Mouse (Mus musculus): ENCODE data around the gene Spns3. TPM values are rescaled to one million over a fixed set of nuclear protein-coding genes. Genes with fewer than 3 reads are reported as not detected.

Gene Spns3
- polyA plus RNA-seq, 1 experiment, result 13.2 TPM

- no peak overlapping the region for H3K27ac ChIP-seq (ENCODE audit: control insufficient read depth, insufficient read depth, low read depth, low read length, poor library complexity)
- no peak overlapping the region for H3K4me3 ChIP-seq (replicated peaks; ENCODE audit: control insufficient read depth, low read depth, low read length)
- no peak for TF ChIP-seq POLR2A (IDR thresholded peaks at IDR 0.05; ENCODE audit: borderline replicate concordance, control insufficient read depth, low read depth, low read length)
- no peak for TF ChIP-seq CTCF (IDR thresholded peaks at IDR 0.05; ENCODE audit: control insufficient read depth, insufficient read depth, low read length)
- 58% methylated on average over 11 of the region's 11 CpGs for WGBS
- H3K4me1 ChIP-seq (ENCODE audit: control insufficient read depth, insufficient read depth, low read length), result peaks cover 3% of the 10 kb centered on the region
Observed at GRCm38 (mm10) chr11:72485960-72486359, 64.3 kb downstream of the Spns3 start.

GRCm38 (mm10) chr11:72485157-72485556 is 65.1 kb downstream of the Spns3 start:
- H3K4me1 ChIP-seq (ENCODE audit: control insufficient read depth, insufficient read depth, low read length), result peaks cover 3% of the 10 kb centered on the region
- TF ChIP-seq CTCF (IDR thresholded peaks at IDR 0.05; ENCODE audit: control insufficient read depth, insufficient read depth, low read length) (no peak), POLR2A (IDR thresholded peaks at IDR 0.05; ENCODE audit: borderline replicate concordance, control insufficient read depth, low read depth, low read length) (no peak)
- 27% methylated on average over 5 of the region's 5 CpGs for WGBS
- H3K4me3 ChIP-seq (replicated peaks; ENCODE audit: control insufficient read depth, low read depth, low read length), result no peak overlapping the region
- no peak overlapping the region for H3K27ac ChIP-seq (ENCODE audit: control insufficient read depth, insufficient read depth, low read depth, low read length, poor library complexity)

GRCm38 (mm10) chr11:72484549-72484948 is 65.8 kb downstream of the Spns3 start:
- TF ChIP-seq POLR2A (IDR thresholded peaks at IDR 0.05; ENCODE audit: borderline replicate concordance, control insufficient read depth, low read depth, low read length) (no peak), CTCF (IDR thresholded peaks at IDR 0.05; ENCODE audit: control insufficient read depth, insufficient read depth, low read length) (no peak)
- no peak overlapping the region for H3K4me3 ChIP-seq (replicated peaks; ENCODE audit: control insufficient read depth, low read depth, low read length)
- H3K4me1 ChIP-seq (ENCODE audit: control insufficient read depth, insufficient read depth, low read length), result peaks cover 3% of the 10 kb centered on the region
- WGBS, result 1% methylated on average over 6 of the region's 6 CpGs
- H3K27ac ChIP-seq (ENCODE audit: control insufficient read depth, insufficient read depth, low read depth, low read length, poor library complexity), result no peak overlapping the region

- WGBS, result 35% methylated on average over 4 of the region's 4 CpGs
- TF ChIP-seq POLR2A (IDR thresholded peaks at IDR 0.05; ENCODE audit: borderline replicate concordance, control insufficient read depth, low read depth, low read length), result no peak
- no peak for TF ChIP-seq CTCF (IDR thresholded peaks at IDR 0.05; ENCODE audit: control insufficient read depth, insufficient read depth, low read length)
- Histone ChIP-seq H3K4me1 (ENCODE audit: control insufficient read depth, insufficient read depth, low read length) (peaks cover 5% of the 10 kb centered on the region), H3K4me3 (replicated peaks; ENCODE audit: control insufficient read depth, low read depth, low read length) (no peak overlapping the region), H3K27ac (ENCODE audit: control insufficient read depth, insufficient read depth, low read depth, low read length, poor library complexity) (peak overlapping the region; percentile 8; the same call in 1 of the 2 replicates)
Observed at GRCm38 (mm10) chr11:72481952-72482351, 68.4 kb downstream of the Spns3 start.

- no peak for TF ChIP-seq CTCF (IDR thresholded peaks at IDR 0.05; ENCODE audit: control insufficient read depth, insufficient read depth, low read length)
- no peak for TF ChIP-seq POLR2A (IDR thresholded peaks at IDR 0.05; ENCODE audit: borderline replicate concordance, control insufficient read depth, low read depth, low read length)
- no peak overlapping the region for H3K4me3 ChIP-seq (replicated peaks; ENCODE audit: control insufficient read depth, low read depth, low read length)
- H3K4me1 ChIP-seq (ENCODE audit: control insufficient read depth, insufficient read depth, low read length), result peaks cover 5% of the 10 kb centered on the region
- no peak overlapping the region for H3K27ac ChIP-seq (ENCODE audit: control insufficient read depth, insufficient read depth, low read depth, low read length, poor library complexity)
- WGBS, result 34% methylated on average over 5 of the region's 5 CpGs
Observed at GRCm38 (mm10) chr11:72481313-72481712, 69.0 kb downstream of the Spns3 start.

GRCm38 (mm10) chr11:72479499-72479898 is 70.8 kb downstream of the Spns3 start:
- WGBS, result 30% methylated on average over 2 of the region's 2 CpGs

GRCm38 (mm10) chr11:72478228-72478627 is 72.1 kb downstream of the Spns3 start:
- no peak overlapping the region for H3K4me3 ChIP-seq (replicated peaks; ENCODE audit: control insufficient read depth, low read depth, low read length)
- H3K27ac ChIP-seq (ENCODE audit: control insufficient read depth, insufficient read depth, low read depth, low read length, poor library complexity), result no peak overlapping the region
- WGBS, result 27% methylated on average over 6 of the region's 6 CpGs
- TF ChIP-seq POLR2A (IDR thresholded peaks at IDR 0.05; ENCODE audit: borderline replicate concordance, control insufficient read depth, low read depth, low read length) (no peak), CTCF (IDR thresholded peaks at IDR 0.05; ENCODE audit: control insufficient read depth, insufficient read depth, low read length) (no peak)
- H3K4me1 ChIP-seq (ENCODE audit: control insufficient read depth, insufficient read depth, low read length), result peaks cover 7% of the 10 kb centered on the region

More at GRCm38 (mm10) chr11:72479499-72479898, 70.8 kb downstream of the Spns3 start:
- Histone ChIP-seq H3K4me1 (ENCODE audit: control insufficient read depth, insufficient read depth, low read length) (peaks cover 8% of the 10 kb centered on the region), H3K27ac (ENCODE audit: control insufficient read depth, insufficient read depth, low read depth, low read length, poor library complexity) (no peak overlapping the region), H3K4me3 (replicated peaks; ENCODE audit: control insufficient read depth, low read depth, low read length) (no peak overlapping the region)
- no peak for TF ChIP-seq POLR2A (IDR thresholded peaks at IDR 0.05; ENCODE audit: borderline replicate concordance, control insufficient read depth, low read depth, low read length)
- no peak for TF ChIP-seq CTCF (IDR thresholded peaks at IDR 0.05; ENCODE audit: control insufficient read depth, insufficient read depth, low read length)

- TF ChIP-seq CTCF (IDR thresholded peaks at IDR 0.05; ENCODE audit: control insufficient read depth, insufficient read depth, low read length) (no peak), POLR2A (IDR thresholded peaks at IDR 0.05; ENCODE audit: borderline replicate concordance, control insufficient read depth, low read depth, low read length) (no peak)
- H3K4me1 ChIP-seq (ENCODE audit: control insufficient read depth, insufficient read depth, low read length), result peaks cover 7% of the 10 kb centered on the region
- no peak overlapping the region for H3K4me3 ChIP-seq (replicated peaks; ENCODE audit: control insufficient read depth, low read depth, low read length)
- no peak overlapping the region for H3K27ac ChIP-seq (ENCODE audit: control insufficient read depth, insufficient read depth, low read depth, low read length, poor library complexity)
- WGBS, result 63% methylated on average over 1 of the region's 1 CpGs
Observed at GRCm38 (mm10) chr11:72477653-72478052, 72.7 kb downstream of the Spns3 start.

- WGBS, result 41% methylated on average over 5 of the region's 5 CpGs
- Histone ChIP-seq H3K4me1 (ENCODE audit: control insufficient read depth, insufficient read depth, low read length) (peaks cover 7% of the 10 kb centered on the region), H3K4me3 (replicated peaks; ENCODE audit: control insufficient read depth, low read depth, low read length) (no peak overlapping the region), H3K27ac (ENCODE audit: control insufficient read depth, insufficient read depth, low read depth, low read length, poor library complexity) (no peak overlapping the region)
- no peak for TF ChIP-seq POLR2A (IDR thresholded peaks at IDR 0.05; ENCODE audit: borderline replicate concordance, control insufficient read depth, low read depth, low read length)
- TF ChIP-seq CTCF (IDR thresholded peaks at IDR 0.05; ENCODE audit: control insufficient read depth, insufficient read depth, low read length), result no peak
Observed at GRCm38 (mm10) chr11:72477182-72477581, 73.1 kb downstream of the Spns3 start.

All from bone marrow, adult 2 months (tissue).